Mouse (Mus musculus): ENCODE results near the gene Map2k5. TPM values are rescaled to one million over a fixed set of nuclear protein-coding genes. Genes with fewer than 3 reads are reported as not detected.

Gene Map2k5
- polyA plus RNA-seq, 1 experiment from 2014 or later, result 39.3 TPM

GRCm38 (mm10) chr9:63169127-63169526 is 208.6 kb downstream of the Map2k5 start:
- Histone ChIP-seq H3K9me3 (peaks cover 3% of the 10 kb centered on the region; the same call in 1 of the 2 replicates), H3K4me3 (no peak overlapping the region), H3K36me3 (peaks cover 15% of the 10 kb centered on the region), H3K27ac (no peak overlapping the region), H3K27me3 (ENCODE audit: insufficient read depth, poor library complexity, severe bottlenecking) (no peaks in the 10 kb centered on the region), H3K4me1 (replicated peaks) (peaks cover 34% of the 10 kb centered on the region)
- DNase-seq (ENCODE audit: low spot score), result no peak
- WGBS, result 82% methylated on average over 1 of the region's 1 CpGs

DNA sequence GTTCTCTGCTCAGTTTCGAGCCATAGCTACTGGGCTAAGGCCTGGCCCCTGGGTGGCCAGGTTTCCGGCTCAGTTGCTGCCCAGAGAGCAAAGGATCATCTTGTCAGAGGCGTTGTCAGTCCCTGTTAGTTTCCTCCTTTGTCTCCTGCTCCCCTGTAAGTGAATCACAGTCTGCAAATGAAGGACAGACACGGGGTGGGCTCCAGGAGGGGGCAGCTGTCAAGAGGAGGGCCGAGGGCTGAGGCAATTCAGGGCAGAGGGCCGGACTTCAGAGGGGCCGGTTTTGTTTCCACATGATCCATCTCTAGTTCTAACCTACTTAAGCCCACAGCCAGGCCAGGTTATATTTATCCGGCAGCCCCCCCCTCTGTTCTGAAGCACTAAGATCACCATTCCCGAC is 212.6 kb downstream of the Map2k5 start:
- Histone ChIP-seq H3K36me3 (peaks cover 31% of the 10 kb centered on the region), H3K27ac (peak overlapping the region; percentile 74), H3K27me3 (ENCODE audit: insufficient read depth, poor library complexity, severe bottlenecking) (0 out of 2 replicates have a peak, but pooled peaks cover 2% of the 10 kb centered on the region), H3K4me1 (replicated peaks) (peaks cover 35% of the 10 kb centered on the region), H3K4me3 (no peak overlapping the region), H3K9me3 (peaks cover 3% of the 10 kb centered on the region; the same call in 1 of the 2 replicates)
- no peak for DNase-seq (ENCODE audit: low spot score)
- 17% methylated on average over 9 of the region's 9 CpGs for WGBS

- H3K4me3 ChIP-seq, result no peak overlapping the region
- H3K36me3 ChIP-seq, result peaks cover 20% of the 10 kb centered on the region
- WGBS, result 71% methylated on average over 8 of the region's 8 CpGs
- H3K27ac ChIP-seq, result no peak overlapping the region
- DNase-seq (ENCODE audit: low spot score), result no peak
- peaks cover 35% of the 10 kb centered on the region for H3K4me1 ChIP-seq (replicated peaks)
- peaks cover 9% of the 10 kb centered on the region; the same call in 1 of the 2 replicates for H3K27me3 ChIP-seq (ENCODE audit: insufficient read depth, poor library complexity, severe bottlenecking)
- H3K9me3 ChIP-seq, result no peaks in the 10 kb centered on the region
Observed at GRCm38 (mm10) chr9:63163756-63164155, 213.9 kb downstream of the Map2k5 start.

GRCm38 (mm10) chr9:63151949-63152348 is 225.8 kb downstream of the Map2k5 start:
- no peaks in the 10 kb centered on the region for H3K36me3 ChIP-seq
- H3K4me3 ChIP-seq, result no peak overlapping the region
- WGBS, result 20% methylated on average over 14 of the region's 14 CpGs
- H3K4me1 ChIP-seq (replicated peaks), result peaks cover 47% of the 10 kb centered on the region
- H3K9me3 ChIP-seq, result peaks cover 5% of the 10 kb centered on the region; the same call in 1 of the 2 replicates
- no peak overlapping the region for H3K27ac ChIP-seq
- H3K27me3 ChIP-seq (ENCODE audit: insufficient read depth, poor library complexity, severe bottlenecking), result peaks cover 99% of the 10 kb centered on the region
- no peak for DNase-seq (ENCODE audit: low spot score)

DNA sequence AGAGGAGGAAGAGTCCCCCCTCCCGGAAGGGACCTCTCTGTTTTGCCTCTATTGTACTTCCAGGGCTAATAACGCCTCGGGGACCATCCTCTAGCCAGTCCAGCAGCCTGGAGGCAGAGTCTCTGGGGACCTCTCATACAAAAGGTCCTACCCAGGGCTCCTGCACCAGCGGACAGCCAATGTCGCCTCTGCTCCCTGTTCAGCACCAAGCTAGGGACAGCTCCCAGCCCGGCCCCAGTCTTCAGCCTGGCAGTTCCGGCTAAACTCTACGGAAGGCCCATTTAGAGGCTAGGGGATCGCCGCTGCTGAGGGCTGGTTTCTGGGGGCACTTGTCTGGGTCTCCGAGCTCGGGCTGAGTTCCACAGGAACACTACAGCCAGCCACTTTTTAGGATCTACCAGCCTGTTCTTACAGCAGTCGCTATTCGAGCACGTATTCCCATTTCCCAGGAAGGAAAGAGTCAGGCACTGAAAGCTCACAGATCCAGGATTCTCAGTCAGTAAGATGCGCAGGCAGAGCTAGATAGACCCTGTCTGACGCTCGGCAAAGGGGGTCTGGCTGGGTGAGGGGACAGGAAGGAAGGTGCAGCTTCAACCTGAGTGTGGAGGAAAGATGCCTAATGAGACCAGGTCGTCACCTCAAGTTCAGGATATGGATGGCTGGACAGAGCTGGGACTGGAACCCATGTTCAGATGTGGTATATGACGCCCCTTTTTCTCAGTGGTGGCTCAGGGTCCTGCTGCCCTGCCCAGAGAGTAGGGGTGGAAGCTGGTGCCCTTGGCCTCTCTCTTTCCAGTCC is 226.4 kb downstream of the Map2k5 start:
- peaks cover 5% of the 10 kb centered on the region; the same call in 1 of the 2 replicates for H3K9me3 ChIP-seq
- WGBS, result 1% methylated on average over 20 of the region's 20 CpGs
- peaks cover 54% of the 10 kb centered on the region for H3K4me1 ChIP-seq (replicated peaks)
- H3K27me3 ChIP-seq (ENCODE audit: insufficient read depth, poor library complexity, severe bottlenecking), result peaks cover 100% of the 10 kb centered on the region
- no peak overlapping the region for H3K4me3 ChIP-seq
- no peaks in the 10 kb centered on the region for H3K36me3 ChIP-seq
- peak; percentile 87 for DNase-seq (ENCODE audit: low spot score)
- no peak overlapping the region for H3K27ac ChIP-seq

DNA sequence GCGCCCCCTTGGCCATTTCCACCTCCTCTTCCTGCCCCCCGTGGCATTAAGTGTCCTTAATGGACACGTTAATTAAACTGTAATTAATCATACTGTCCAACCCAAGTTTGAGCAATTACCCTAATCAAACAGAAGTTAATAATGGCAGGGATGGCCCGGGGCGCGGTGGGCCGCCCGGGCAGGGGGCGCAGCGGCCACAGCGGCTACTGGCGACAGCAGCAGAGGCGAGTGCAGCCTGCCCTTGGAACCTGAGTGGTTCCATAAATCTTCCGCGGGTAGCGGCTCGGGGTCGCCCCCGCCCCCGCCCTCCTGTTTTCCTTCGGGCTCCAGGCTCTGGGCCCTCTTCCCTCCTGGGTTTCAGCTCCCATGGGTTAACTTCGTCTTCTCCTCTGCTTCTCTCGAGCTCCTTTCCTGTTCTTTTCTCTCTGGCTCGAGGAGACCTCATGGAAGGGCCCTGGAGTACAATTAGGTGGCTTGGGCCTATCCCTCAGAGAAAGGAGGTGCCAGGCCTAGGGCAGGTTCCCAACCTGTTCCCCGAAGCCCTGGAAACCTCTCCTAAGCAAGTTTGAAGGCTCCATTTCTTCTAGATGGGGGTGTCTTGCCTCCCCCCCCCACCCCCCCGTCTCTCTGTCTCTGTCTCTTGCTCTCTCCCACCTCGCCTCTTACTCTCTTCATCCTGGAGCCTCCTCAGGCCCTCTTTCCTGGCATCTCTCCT is 227.5 kb downstream of the Map2k5 start:
- Histone ChIP-seq H3K27ac (no peak overlapping the region), H3K36me3 (no peaks in the 10 kb centered on the region), H3K4me3 (no peak overlapping the region), H3K9me3 (peaks cover 5% of the 10 kb centered on the region; the same call in 1 of the 2 replicates), H3K27me3 (ENCODE audit: insufficient read depth, poor library complexity, severe bottlenecking) (peaks cover 100% of the 10 kb centered on the region), H3K4me1 (replicated peaks) (peaks cover 64% of the 10 kb centered on the region)
- 2% methylated on average over 27 of the region's 27 CpGs for WGBS
- no peak for DNase-seq (ENCODE audit: low spot score)

DNA sequence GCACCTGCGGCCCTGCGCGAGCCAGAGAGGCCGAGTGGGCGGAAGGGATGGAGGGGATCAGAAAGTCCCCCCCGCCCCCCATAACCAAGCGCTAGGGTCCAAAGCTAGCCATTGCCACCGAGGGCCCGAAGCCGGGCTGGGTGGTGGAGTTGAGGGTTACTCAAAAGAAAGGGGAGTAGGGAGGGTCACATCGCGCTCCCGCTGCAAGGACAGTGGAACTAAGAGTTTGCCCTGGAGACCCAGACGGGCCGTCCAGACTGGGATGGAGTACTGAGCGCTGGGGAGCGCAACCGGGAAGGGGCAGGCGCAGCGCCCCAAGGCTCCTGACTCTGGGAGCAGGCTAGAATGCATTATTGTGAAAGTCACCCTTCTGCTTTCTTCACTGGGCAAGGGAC is 228.3 kb downstream of the Map2k5 start:
- Histone ChIP-seq H3K4me1 (replicated peaks) (peaks cover 73% of the 10 kb centered on the region), H3K27ac (0 out of 2 replicates have a peak overlapping the region, but pooled peaks have one; percentile 70)
- peak; percentile 45 for DNase-seq (ENCODE audit: low spot score)

GRCm38 (mm10) chr9:63148410-63149371 is 229.0 kb downstream of the Map2k5 start, which contains the start of gene Skor1:
Gene Skor1 (minus strand): TSS chr9:63148961.
- H3K27me3 ChIP-seq (ENCODE audit: insufficient read depth, poor library complexity, severe bottlenecking), result peaks cover 100% of the 10 kb centered on the region
- WGBS, result under 1% methylated on average over 97 of the region's 108 CpGs
- H3K36me3 ChIP-seq, result no peaks in the 10 kb centered on the region
- H3K4me3 ChIP-seq, result peak within 1 kb of the TSS; percentile 58
- peak within 1 kb of the TSS; percentile 70; the same call in 1 of the 2 replicates for H3K27ac ChIP-seq
- DNase-seq (ENCODE audit: low spot score), result peak; percentile 44
- peaks cover 79% of the 10 kb centered on the region for H3K4me1 ChIP-seq (replicated peaks)
- H3K9me3 ChIP-seq, result peaks cover 4% of the 10 kb centered on the region; the same call in 1 of the 2 replicates

More for the DNA sequence above, 228.3 kb downstream of the Map2k5 start:
- H3K4me3 ChIP-seq, result peak overlapping the region; percentile 58
- under 1% methylated on average over 20 of the region's 20 CpGs for WGBS
- peaks cover 5% of the 10 kb centered on the region; the same call in 1 of the 2 replicates for H3K9me3 ChIP-seq
- peaks cover 100% of the 10 kb centered on the region for H3K27me3 ChIP-seq (ENCODE audit: insufficient read depth, poor library complexity, severe bottlenecking)
- H3K36me3 ChIP-seq, result no peaks in the 10 kb centered on the region

- H3K36me3 ChIP-seq, result no peaks in the 10 kb centered on the region
- peaks cover 100% of the 10 kb centered on the region for H3K27me3 ChIP-seq (ENCODE audit: insufficient read depth, poor library complexity, severe bottlenecking)
- H3K9me3 ChIP-seq, result no peaks in the 10 kb centered on the region
- H3K4me3 ChIP-seq, result peak overlapping the region; percentile 58
- no peak overlapping the region for H3K27ac ChIP-seq
- H3K4me1 ChIP-seq (replicated peaks), result peaks cover 86% of the 10 kb centered on the region
- 1% methylated on average over 14 of the region's 14 CpGs for WGBS
- peak; percentile 43 for DNase-seq (ENCODE audit: low spot score)
Observed at GRCm38 (mm10) chr9:63147786-63148409, 229.8 kb downstream of the Map2k5 start.

- Histone ChIP-seq H3K27me3 (ENCODE audit: insufficient read depth, poor library complexity, severe bottlenecking) (peaks cover 100% of the 10 kb centered on the region), H3K27ac (no peak overlapping the region), H3K4me1 (replicated peaks) (peaks cover 88% of the 10 kb centered on the region), H3K36me3 (no peaks in the 10 kb centered on the region), H3K4me3 (peak overlapping the region; percentile 38), H3K9me3 (no peaks in the 10 kb centered on the region)
- under 1% methylated on average over 9 of the region's 9 CpGs for WGBS
- DNase-seq (ENCODE audit: low spot score), result peak; percentile 40
Observed at GRCm38 (mm10) chr9:63147296-63147695, 230.4 kb downstream of the Map2k5 start.

- WGBS, result under 1% methylated on average over 20 of the region's 20 CpGs
- Histone ChIP-seq H3K27me3 (ENCODE audit: insufficient read depth, poor library complexity, severe bottlenecking) (peaks cover 100% of the 10 kb centered on the region), H3K4me3 (peak overlapping the region; percentile 38), H3K9me3 (no peaks in the 10 kb centered on the region), H3K4me1 (replicated peaks) (peaks cover 91% of the 10 kb centered on the region), H3K27ac (no peak overlapping the region), H3K36me3 (no peaks in the 10 kb centered on the region)
- peak; percentile 49 for DNase-seq (ENCODE audit: low spot score)
Observed at GRCm38 (mm10) chr9:63146856-63147274, 230.8 kb downstream of the Map2k5 start.

Data from hindbrain, embryonic 10.5 days (tissue).